Mouse (Mus musculus) forebrain, embryonic 14.5 days (tissue): Measurements from ENCODE around the gene Ahnak2. TPM values are rescaled to one million over a fixed set of nuclear protein-coding genes. Genes with fewer than 3 reads are reported as not detected.

Experiments
- ATAC-seq: fragments of 200-750 bp; cut with Nextera tagmentation; 2 replicates; pipeline ENCODE4 v1.8.0; 2017; ENCODE audit warnings: mild to moderate bottlenecking, moderate library complexity
- DNase-seq: peaks from one replicate; pipeline ENCODE4 v3.0.0-alpha.2; 2015; ENCODE audit warnings: low spot score
- H3K27ac ChIP-seq: fragments of 300-500 bp; sonication (generic); 2 replicates; pipeline ENCODE4 v1.5.1; 2014; ENCODE audit warnings: low read depth, mild to moderate bottlenecking, control low read depth, low read length, moderate library complexity
- H3K27me3 ChIP-seq: fragments of 300-500 bp; sonication (generic); replicated peaks from 2 replicates; pipeline ENCODE4 v1.6.1; 2014; ENCODE audit warnings: low read length, control low read depth, mixed read lengths; ENCODE audit not compliant: control insufficient read depth, insufficient read depth
- H3K36me3 ChIP-seq: fragments of 300-500 bp; sonication (generic); 2 replicates; pipeline ENCODE4 v1.6.1; 2014; ENCODE audit warnings: low read length, control low read depth; ENCODE audit not compliant: control insufficient read depth, insufficient read depth
- H3K4me1 ChIP-seq: fragments of 300-500 bp; sonication (generic); 2 replicates; pipeline ENCODE4 v1.6.1; 2014; ENCODE audit warnings: antibody characterized with exemption, low read length, control low read depth; ENCODE audit not compliant: control insufficient read depth, insufficient read depth
- H3K4me2 ChIP-seq: fragments of 300-500 bp; sonication (generic); 2 replicates; pipeline ENCODE4 v1.6.1; 2014; ENCODE audit warnings: mild to moderate bottlenecking, control low read depth, low read length
- H3K4me3 ChIP-seq: fragments of 300-500 bp; sonication (generic); 2 replicates; pipeline ENCODE4 v1.5.1; 2014; ENCODE audit warnings: low read depth, low read length, control low read depth
- H3K9ac ChIP-seq: fragments of 300-500 bp; sonication (generic); 2 replicates; pipeline ENCODE4 v1.6.1; 2014; ENCODE audit warnings: mild to moderate bottlenecking, low read length, control low read depth, moderate library complexity
- H3K9me3 ChIP-seq: fragments of 300-500 bp; sonication (generic); replicated peaks from 2 replicates; pipeline ENCODE4 v1.6.1; 2016; ENCODE audit warnings: low read length, control low read depth, mixed read lengths; ENCODE audit not compliant: control insufficient read depth
- WGBS: fragments of 180-500 bp; shearing (Covaris S2); extraction: QIAGEN DNeasy Blood & Tissue Kit; methylation state at CpG from one replicate; pipeline ENCODE4 v1.1.7; 2014; 5-methylcytosine and 5-hydroxymethylcytosine counted together
- polyA plus RNA-seq: library from polyadenylated mRNA; unstranded; fragments of >200 nt; fragmentation: Nextera tagmentation; extraction: Ambion mirVana; gene quantifications from 2 replicates; pipeline ENCODE4 v1.2.1, GENCODE M21; 2014

Gene Ahnak2
- polyA plus RNA-seq, 1 experiment from 2014 or later: 0.29 TPM

- Histone ChIP-seq H3K9me3 (no peaks in the 10 kb centered on the region), H3K27ac (no peak overlapping the region), H3K4me2 (no peak overlapping the region), H3K4me1 (no peaks in the 10 kb centered on the region), H3K36me3 (peaks cover 79% of the 10 kb centered on the region), H3K4me3 (no peak overlapping the region), H3K9ac (no peak overlapping the region), H3K27me3 (no peaks in the 10 kb centered on the region)
- ATAC-seq: no peak
- 94% methylated on average over 31 of the region's 31 CpGs for WGBS
- DNase-seq: no peak
Observed at GRCm38 (mm10) chr12:112738281-112739022, 64.0 kb downstream of the Ahnak2 start.

GRCm38 (mm10) chr12:112737761-112738160 is 64.7 kb downstream of the Ahnak2 start:
- no peak overlapping the region for H3K27ac ChIP-seq
- H3K4me2 ChIP-seq: no peak overlapping the region
- no peaks in the 10 kb centered on the region for H3K27me3 ChIP-seq
- WGBS: 82% methylated on average over 14 of the region's 14 CpGs
- ATAC-seq (no peak), DNase-seq (no peak)
- H3K4me3 ChIP-seq: no peak overlapping the region
- no peaks in the 10 kb centered on the region for H3K4me1 ChIP-seq
- no peak overlapping the region for H3K9ac ChIP-seq
- peaks cover 82% of the 10 kb centered on the region for H3K36me3 ChIP-seq
- no peaks in the 10 kb centered on the region for H3K9me3 ChIP-seq

- H3K9ac ChIP-seq: no peak overlapping the region
- ATAC-seq (no peak), DNase-seq (no peak)
- H3K4me2 ChIP-seq: no peak overlapping the region
- H3K27me3 ChIP-seq: no peaks in the 10 kb centered on the region
- peaks cover 88% of the 10 kb centered on the region for H3K36me3 ChIP-seq
- H3K4me1 ChIP-seq: no peaks in the 10 kb centered on the region
- 92% methylated on average over 7 of the region's 7 CpGs for WGBS
- H3K9me3 ChIP-seq: no peaks in the 10 kb centered on the region
- H3K4me3 ChIP-seq: no peak overlapping the region
- no peak overlapping the region for H3K27ac ChIP-seq
Observed at GRCm38 (mm10) chr12:112737081-112737480, 65.4 kb downstream of the Ahnak2 start.

GRCm38 (mm10) chr12:112736636-112736925 is 65.9 kb downstream of the Ahnak2 start:
- H3K36me3 ChIP-seq: peaks cover 93% of the 10 kb centered on the region
- H3K9me3 ChIP-seq: no peaks in the 10 kb centered on the region
- H3K27me3 ChIP-seq: no peaks in the 10 kb centered on the region
- no peak overlapping the region for H3K4me2 ChIP-seq
- H3K9ac ChIP-seq: no peak overlapping the region
- WGBS: 91% methylated on average over 10 of the region's 10 CpGs
- no peak for ATAC-seq
- no peaks in the 10 kb centered on the region for H3K4me1 ChIP-seq
- H3K4me3 ChIP-seq: no peak overlapping the region
- H3K27ac ChIP-seq: no peak overlapping the region
- no peak for DNase-seq

DNA sequence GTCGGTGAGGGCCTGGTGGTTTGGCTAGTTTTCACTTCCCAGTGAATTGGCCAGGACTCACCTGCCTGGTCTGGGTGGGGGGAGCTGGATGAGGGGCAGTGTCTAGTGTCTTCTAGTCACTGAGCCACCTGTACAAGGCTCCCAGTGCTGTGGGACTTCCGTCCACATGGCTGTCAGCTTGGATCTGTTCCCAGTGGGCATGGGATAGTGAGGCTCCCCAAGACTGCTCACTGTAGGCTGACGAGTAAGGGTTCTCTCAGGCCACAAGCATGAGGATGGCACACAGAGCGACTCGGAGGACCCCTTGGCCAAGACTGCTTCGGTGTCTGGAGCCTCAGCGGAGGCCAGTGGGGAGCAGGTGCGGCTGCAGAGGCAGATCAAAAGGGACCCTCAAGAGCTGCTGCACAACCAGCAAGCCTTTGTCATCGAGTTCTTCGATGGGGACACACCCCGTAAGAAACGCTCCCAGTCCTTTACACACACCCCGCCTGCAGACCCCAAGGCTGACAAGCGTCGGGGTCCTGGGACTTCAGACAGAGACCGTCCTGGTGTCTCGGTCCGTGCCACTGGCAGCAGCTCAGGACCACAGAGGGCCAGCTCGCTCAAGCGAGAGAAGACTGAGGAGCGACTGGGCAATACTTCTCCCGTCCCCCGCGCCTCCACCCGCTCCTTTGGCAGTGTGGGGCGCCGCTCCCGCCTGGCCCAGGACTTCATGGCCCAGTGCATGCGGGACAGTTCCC is 66.4 kb downstream of the Ahnak2 start:
- Histone ChIP-seq H3K9ac (no peak overlapping the region), H3K36me3 (peaks cover 95% of the 10 kb centered on the region), H3K4me3 (no peak overlapping the region), H3K4me2 (no peak overlapping the region), H3K27me3 (no peaks in the 10 kb centered on the region), H3K4me1 (no peaks in the 10 kb centered on the region), H3K9me3 (no peaks in the 10 kb centered on the region), H3K27ac (no peak overlapping the region)
- DNase-seq (no peak), ATAC-seq (no peak)
- WGBS: 89% methylated on average over 29 of the region's 29 CpGs

- H3K4me1 ChIP-seq: no peaks in the 10 kb centered on the region
- H3K4me3 ChIP-seq: no peak overlapping the region
- H3K9ac ChIP-seq: no peak overlapping the region
- WGBS: 88% methylated on average over 19 of the region's 19 CpGs
- no peak overlapping the region for H3K27ac ChIP-seq
- DNase-seq (no peak), ATAC-seq (no peak)
- no peaks in the 10 kb centered on the region for H3K9me3 ChIP-seq
- H3K36me3 ChIP-seq: peaks cover 87% of the 10 kb centered on the region
- no peaks in the 10 kb centered on the region for H3K27me3 ChIP-seq
- H3K4me2 ChIP-seq: no peak overlapping the region
Observed at GRCm38 (mm10) chr12:112734881-112735655, 67.4 kb downstream of the Ahnak2 start.

DNA sequence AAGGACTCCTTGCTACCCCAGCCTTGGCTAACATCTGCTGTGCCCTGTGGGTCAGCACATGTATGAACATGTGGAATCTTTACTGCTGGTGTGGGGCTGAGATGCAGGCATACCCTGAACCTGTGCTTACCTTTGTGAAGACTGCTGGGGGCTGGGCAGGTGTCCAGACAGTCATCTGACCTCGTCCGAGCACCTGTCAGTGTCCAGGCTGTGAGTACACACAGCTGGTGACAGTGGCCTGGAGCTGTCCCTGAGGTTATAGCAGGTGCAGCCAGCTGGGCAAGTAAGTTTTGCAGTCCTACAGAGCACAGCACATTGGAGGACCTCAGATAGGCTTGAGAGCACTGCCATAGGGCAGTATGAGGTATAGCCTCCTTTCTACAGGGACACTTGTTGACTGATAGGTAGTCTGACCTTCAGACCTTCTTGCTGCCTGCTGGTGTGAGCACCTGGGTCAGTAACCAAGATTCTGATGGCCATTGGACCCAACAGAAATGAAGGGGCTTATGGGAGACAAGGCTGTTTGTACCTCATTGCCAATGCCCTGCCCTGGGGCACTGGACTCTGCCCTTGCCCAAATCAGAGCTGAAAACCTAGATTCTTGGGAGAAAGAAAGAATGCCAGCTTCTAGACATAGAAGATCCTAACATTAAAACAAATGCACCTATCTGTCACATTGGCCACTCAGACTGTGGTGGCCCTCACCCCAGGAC is 68.2 kb downstream of the Ahnak2 start:
- DNase-seq: no peak
- Histone ChIP-seq H3K36me3 (peaks cover 79% of the 10 kb centered on the region), H3K27ac (no peak overlapping the region), H3K27me3 (no peaks in the 10 kb centered on the region), H3K4me1 (no peaks in the 10 kb centered on the region), H3K4me3 (no peak overlapping the region), H3K9me3 (no peaks in the 10 kb centered on the region), H3K9ac (no peak overlapping the region), H3K4me2 (no peak overlapping the region)
- 88% methylated on average over 2 of the region's 2 CpGs for WGBS
- ATAC-seq: no peak

DNA sequence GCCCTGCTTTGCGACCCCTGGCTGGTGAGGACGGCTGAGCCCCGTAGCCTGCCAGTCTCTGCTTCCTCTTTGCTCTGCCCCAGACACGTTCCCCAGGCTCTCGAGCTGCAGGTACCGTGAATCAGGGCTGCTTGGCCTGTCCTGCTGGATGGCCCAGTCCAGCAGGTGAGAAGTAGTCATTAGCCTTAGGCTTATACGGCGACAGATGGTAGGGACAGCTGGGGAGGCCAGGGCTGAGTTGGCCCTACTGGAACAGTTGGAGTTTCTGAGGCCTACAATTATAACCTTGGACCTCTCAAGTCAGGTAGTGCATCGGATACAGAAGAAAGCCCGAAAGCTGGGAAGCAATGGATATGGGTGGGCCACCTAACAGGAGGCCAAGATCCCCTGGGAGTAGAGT is 69.9 kb downstream of the Ahnak2 start:
- H3K27ac ChIP-seq: no peak overlapping the region
- H3K27me3 ChIP-seq: no peaks in the 10 kb centered on the region
- WGBS: 91% methylated on average over 10 of the region's 10 CpGs
- H3K9ac ChIP-seq: no peak overlapping the region
- H3K4me1 ChIP-seq: no peaks in the 10 kb centered on the region
- no peak overlapping the region for H3K4me2 ChIP-seq
- peaks cover 62% of the 10 kb centered on the region for H3K36me3 ChIP-seq
- no peak for DNase-seq
- ATAC-seq: no peak
- no peak overlapping the region for H3K4me3 ChIP-seq
- no peaks in the 10 kb centered on the region for H3K9me3 ChIP-seq
